Comparison of ENCODE assay signal across 8 mouse cellular contexts in genomic region chr14:118180117-118180557, GRCm38 (mm10). TPM values are rescaled to one million over a fixed set of nuclear protein-coding genes. Genes with fewer than 3 reads are reported as not detected.
DNase-seq lines count a peak whose midpoint lies in the region; ATAC-seq lines count a peak whose summit lies in the region.

No protein-coding gene starts in this region.

- DNase-seq in T-cell, adult 2 months (ENCODE audit: low spot score), result peak; percentile 76
- DNase-seq in cerebellum, adult 11 months, result peak; percentile 43
- DNase-seq in forebrain, embryonic 11.5 days (ENCODE audit: low spot score), result peak; percentile 85
- peak; percentile 61 for DNase-seq in heart, postnatal 25 days (ENCODE audit: low spot score)
- peak; percentile 71 to 79 for DNase-seq in kidney, postnatal 36 days
- peak; percentile 73 to 79 for DNase-seq in lung, postnatal 4 days
- peak; percentile 57 for DNase-seq in ovary, postnatal 36 days (ENCODE audit: low spot score)
- peak; percentile 61 for DNase-seq in yolk sac, embryonic 10.5 days (ENCODE audit: low spot score)

- peak overlapping the region; percentile 63 for H3K9ac ChIP-seq in forebrain, embryonic 11.5 days (ENCODE audit: low read length)

- peak overlapping the region; percentile 71 for H3K4me2 ChIP-seq in forebrain, embryonic 11.5 days (ENCODE audit: low read depth, low read length, severe bottlenecking)

- no peaks in the 10 kb centered on the region for H3K27me3 ChIP-seq in forebrain, embryonic 11.5 days (ENCODE audit: control insufficient read depth, insufficient read depth, low read length)

- WGBS in forebrain, embryonic 11.5 days, result 0% methylated on average over 20 of the region's 20 CpGs

- no peaks in the 10 kb centered on the region for H3K9me3 ChIP-seq in forebrain, embryonic 11.5 days (ENCODE audit: control insufficient read depth, low read length)

- ATAC-seq in forebrain, embryonic 11.5 days (replicated peaks; ENCODE audit: low FRiP score), result peak; percentile 91

- H3K4me1 ChIP-seq in forebrain, embryonic 11.5 days (replicated peaks; ENCODE audit: control insufficient read depth, insufficient read depth, low read length), result 0 out of 2 replicates have a peak, but pooled peaks cover 3% of the 10 kb centered on the region

- H3K4me3 ChIP-seq in forebrain, embryonic 11.5 days (ENCODE audit: low read depth, low read length), result peak overlapping the region; percentile 49

- intact Hi-C loops in heart, postnatal 25 days (cut with DNase I), result no loop called here

- peak overlapping the region; percentile 53; the same call in 1 of the 2 replicates for H3K27ac ChIP-seq in forebrain, embryonic 11.5 days (ENCODE audit: low read depth, low read length)

- no peaks in the 10 kb centered on the region for H3K36me3 ChIP-seq in forebrain, embryonic 11.5 days (ENCODE audit: control insufficient read depth, insufficient read depth, low read length)

RNA-seq across cellular contexts. Expression of gene Gpr180, which starts 43.2 kb away (rescaled TPM):
- 36.2 and 39.3 TPM in 2 replicates for polyA plus RNA-seq in forebrain, embryonic 11.5 days (2014; fragmentation: Nextera tagmentation; extraction: Ambion mirVana)
- 10 to 100 TPM; 20.3 to 21.1 TPM for total RNA-seq in heart, postnatal 25 days (2021)

RNA-seq across cellular contexts. Expression of gene Tgds, which starts 47.6 kb away (rescaled TPM):
- polyA plus RNA-seq in forebrain, embryonic 11.5 days (2014; fragmentation: Nextera tagmentation; extraction: Ambion mirVana), result 27.6 and 30.3 TPM in 2 replicates
- 10 to 100 TPM in 1 of 2 experiments, 1 to 10 TPM in 1; 9.5 to 10.1 TPM for total RNA-seq in heart, postnatal 25 days (2021)

RNA-seq across cellular contexts. Expression of gene Sox21, which starts 56.7 kb away (rescaled TPM):
- 21.6 and 23.8 TPM in 2 replicates for polyA plus RNA-seq in forebrain, embryonic 11.5 days (2014; fragmentation: Nextera tagmentation; extraction: Ambion mirVana)
- not detected for total RNA-seq in heart, postnatal 25 days (2021)

Comparison
In these comparisons a context has a peak if more than half of its experiments do, and no peak if none do; other contexts are left out.
1. Peak in every context shown above with its lines: DNase-seq, ATAC-seq, H3K4me3 ChIP-seq and H3K27ac ChIP-seq.